Mouse (Mus musculus) midbrain, postnatal 0 days (tissue): ENCODE results near the gene Dab2ip. TPM values are rescaled to one million over a fixed set of nuclear protein-coding genes. Genes with fewer than 3 reads are reported as not detected.

Experiments used
- ATAC-seq: fragments of 200-750 bp; cut with Nextera tagmentation; 2 replicates; pipeline ENCODE4 v1.8.0; 2017; ENCODE audit warnings: moderate number of reproducible peaks, mild to moderate bottlenecking, moderate TSS enrichment, moderate library complexity; ENCODE audit not compliant: low FRiP score
- DNase-seq: peaks from one replicate; pipeline ENCODE4 v3.0.0-alpha.2; 2015; ENCODE audit warnings: low spot score
- H3K27ac ChIP-seq: fragments of 300-500 bp; sonication (generic); 2 replicates; pipeline ENCODE4 v1.5.1; 2014; ENCODE audit warnings: low read depth, mild to moderate bottlenecking, low read length, mixed read lengths
- H3K27me3 ChIP-seq: fragments of 300-500 bp; sonication (generic); 2 replicates; pipeline ENCODE4 v1.6.1; 2014; ENCODE audit warnings: low read length, control low read depth, mixed read lengths; ENCODE audit not compliant: insufficient read depth
- H3K36me3 ChIP-seq: fragments of 300-500 bp; sonication (generic); 2 replicates; pipeline ENCODE4 v1.6.1; 2014; ENCODE audit warnings: low read length, control low read depth, mixed read lengths; ENCODE audit not compliant: insufficient read depth
- H3K4me1 ChIP-seq: fragments of 300-500 bp; sonication (generic); 2 replicates; pipeline ENCODE4 v1.6.1; 2014; ENCODE audit warnings: mild to moderate bottlenecking, control low read depth, antibody characterized with exemption, low read length, mixed read lengths; ENCODE audit not compliant: insufficient read depth
- H3K4me2 ChIP-seq: fragments of 300-500 bp; sonication (generic); 2 replicates; pipeline ENCODE4 v1.6.1; 2014; ENCODE audit warnings: low read depth, mild to moderate bottlenecking, low read length, mixed read lengths; ENCODE audit not compliant: poor library complexity, severe bottlenecking
- H3K4me3 ChIP-seq: fragments of 300-500 bp; sonication (generic); 2 replicates; pipeline ENCODE4 v1.5.1; 2014; ENCODE audit warnings: low read depth, mild to moderate bottlenecking, low read length, moderate library complexity
- H3K9ac ChIP-seq: fragments of 300-500 bp; sonication (generic); replicated peaks from 2 replicates; pipeline ENCODE4 v1.6.1; 2014; ENCODE audit warnings: mild to moderate bottlenecking, low read length, moderate library complexity, mixed read lengths; ENCODE audit not compliant: poor library complexity, severe bottlenecking
- H3K9me3 ChIP-seq: fragments of 300-500 bp; sonication (generic); 2 replicates; pipeline ENCODE4 v1.6.1; 2016; ENCODE audit warnings: low read length, control low read depth
- CTCF ChIP-seq: IDR thresholded peaks from 2 replicates; pipeline ENCODE4 v1.5.1; 2016; ENCODE audit warnings: antibody characterized with exemption, mild to moderate bottlenecking
- WGBS: fragments of 180-500 bp; shearing (Covaris S2); extraction: QIAGEN DNeasy Blood & Tissue Kit; methylation state at CpG from one replicate; pipeline ENCODE4 v1.1.7; 2014; 5-methylcytosine and 5-hydroxymethylcytosine counted together
- polyA plus RNA-seq: library from polyadenylated mRNA; unstranded; fragments of >200 nt; fragmentation: Nextera tagmentation; extraction: Ambion mirVana; gene quantifications from 2 replicates; pipeline ENCODE4 v1.2.1, GENCODE M21; 2015
- total RNA-seq: library from RNA; depleted of rRNA; stranded (reverse); fragments of >200 nt; gene quantifications from 2 replicates; pipeline ENCODE4 v1.2.3, GENCODE M21; 2014

Dab2ip gene
- total and polyA plus RNA-seq, 2 experiments from 2014 or later, result 73.3 to 175 TPM

GRCm38 (mm10) chr2:35549191-35549590 lies 8.9 kb upstream of the Dab2ip start:
- Histone ChIP-seq H3K9ac (no peak overlapping the region), H3K4me3 (no peak overlapping the region), H3K4me1 (peaks cover 7% of the 10 kb centered on the region; the same call in 1 of the 2 replicates), H3K4me2 (no peak overlapping the region), H3K9me3 (no peaks in the 10 kb centered on the region), H3K27me3 (no peaks in the 10 kb centered on the region), H3K36me3 (no peaks in the 10 kb centered on the region), H3K27ac (no peak overlapping the region)
- ATAC-seq (no peak), DNase-seq (no peak)
- 74% methylated on average over 4 of the region's 4 CpGs for WGBS
- TF ChIP-seq CTCF, result no peak

GRCm38 (mm10) chr2:35550097-35550496 lies 8.0 kb upstream of the Dab2ip start:
- no peak for ATAC-seq
- Histone ChIP-seq H3K4me1 (peaks cover 3% of the 10 kb centered on the region; the same call in 1 of the 2 replicates), H3K27me3 (no peaks in the 10 kb centered on the region), H3K4me3 (no peak overlapping the region), H3K4me2 (no peak overlapping the region), H3K9ac (no peak overlapping the region), H3K9me3 (no peaks in the 10 kb centered on the region), H3K27ac (no peak overlapping the region), H3K36me3 (no peaks in the 10 kb centered on the region)
- TF ChIP-seq CTCF, result no peak
- 87% methylated on average over 9 of the region's 9 CpGs for WGBS
- no peak for DNase-seq

DNA sequence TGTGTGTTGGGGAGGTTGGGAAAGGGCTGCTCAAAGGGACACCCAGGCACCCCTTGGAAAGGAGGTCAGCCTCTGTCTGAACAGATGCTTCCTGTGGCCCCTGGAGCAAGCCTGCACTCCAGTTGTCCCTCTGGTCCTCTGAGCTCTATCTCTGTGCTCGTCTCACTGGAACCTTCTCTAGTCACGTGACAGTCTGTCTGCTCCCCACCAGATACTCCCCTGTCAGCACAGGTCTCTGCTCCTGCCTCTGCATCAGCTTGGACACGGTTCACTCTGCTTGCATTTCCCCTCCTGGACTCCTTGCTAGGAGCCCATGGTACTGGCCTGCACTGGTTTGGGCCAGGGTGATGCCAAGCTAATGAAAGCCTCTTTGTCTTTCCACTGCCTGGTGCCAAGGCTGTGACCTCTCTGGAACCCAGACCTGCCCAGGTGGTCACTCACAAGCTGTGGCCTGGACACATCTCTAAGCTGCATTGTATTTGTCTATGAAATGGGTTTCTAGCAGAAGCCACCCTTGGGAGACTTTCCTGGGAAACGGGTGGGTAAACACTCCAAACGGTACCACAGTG lies 1.1 kb upstream of the Dab2ip start:
- no peak overlapping the region for H3K4me3 ChIP-seq
- no peak overlapping the region for H3K27ac ChIP-seq
- H3K9me3 ChIP-seq, result no peaks in the 10 kb centered on the region
- TF ChIP-seq CTCF, result no peak
- no peaks in the 10 kb centered on the region for H3K36me3 ChIP-seq
- H3K27me3 ChIP-seq, result no peaks in the 10 kb centered on the region
- DNase-seq, result no peak
- no peaks in the 10 kb centered on the region for H3K4me1 ChIP-seq
- no peak overlapping the region for H3K9ac ChIP-seq
- 76% methylated on average over 5 of the region's 5 CpGs for WGBS
- ATAC-seq, result no peak
- H3K4me2 ChIP-seq, result no peak overlapping the region

GRCm38 (mm10) chr2:35558826-35559550 lies 922 bp downstream of the Dab2ip start:
- Histone ChIP-seq H3K27ac (no peak overlapping the region), H3K4me1 (no peaks in the 10 kb centered on the region), H3K9ac (no peak overlapping the region), H3K36me3 (no peaks in the 10 kb centered on the region), H3K4me3 (no peak overlapping the region), H3K4me2 (no peak overlapping the region), H3K9me3 (no peaks in the 10 kb centered on the region), H3K27me3 (no peaks in the 10 kb centered on the region)
- ATAC-seq, result no peak
- TF ChIP-seq CTCF, result no peak
- WGBS, result 62% methylated on average over 4 of the region's 4 CpGs
- peak; percentile 46 for DNase-seq

GRCm38 (mm10) chr2:35559551-35559835 lies 1.4 kb downstream of the Dab2ip start:
- Histone ChIP-seq H3K36me3 (no peaks in the 10 kb centered on the region), H3K4me1 (no peaks in the 10 kb centered on the region), H3K9me3 (no peaks in the 10 kb centered on the region), H3K9ac (no peak overlapping the region), H3K4me2 (no peak overlapping the region), H3K27me3 (no peaks in the 10 kb centered on the region), H3K27ac (no peak overlapping the region), H3K4me3 (no peak overlapping the region)
- 55% methylated on average over 2 of the region's 2 CpGs for WGBS
- no peak for ATAC-seq
- no peak for TF ChIP-seq CTCF
- DNase-seq, result no peak

GRCm38 (mm10) chr2:35563722-35564121 lies 5.7 kb downstream of the Dab2ip start:
- Histone ChIP-seq H3K4me3 (no peak overlapping the region), H3K4me1 (no peaks in the 10 kb centered on the region), H3K27ac (no peak overlapping the region), H3K9ac (no peak overlapping the region), H3K27me3 (no peaks in the 10 kb centered on the region), H3K9me3 (no peaks in the 10 kb centered on the region), H3K4me2 (no peak overlapping the region), H3K36me3 (no peaks in the 10 kb centered on the region)
- DNase-seq (no peak), ATAC-seq (no peak)
- WGBS, result 62% methylated on average over 4 of the region's 4 CpGs
- no peak for TF ChIP-seq CTCF
